Mouse (Mus musculus) lung, postnatal 0 days (tissue): ENCODE measurements around the gene Cyth3. TPM values are rescaled to one million over a fixed set of nuclear protein-coding genes. Genes with fewer than 3 reads are reported as not detected.
A peak's percentile ranks its signal among the peaks of the same experiment; 100 is the strongest.

Experiments
- ATAC-seq: fragments of 200-750 bp; cut with Nextera tagmentation; 2 replicates; pipeline ENCODE4 v1.8.0; 2017; ENCODE audit warnings: moderate library complexity
- DNase-seq: peaks from one replicate; pipeline ENCODE4 v3.0.0-alpha.2; 2016; ENCODE audit warnings: low spot score
- H3K27ac ChIP-seq: fragments of 300-500 bp; sonication (generic); 2 replicates; pipeline ENCODE4 v1.5.1; 2014; ENCODE audit warnings: antibody characterized with exemption, mild to moderate bottlenecking, low read length, mixed read lengths
- H3K27me3 ChIP-seq: fragments of 300-500 bp; sonication (generic); replicated peaks from 2 replicates; pipeline ENCODE4 v1.6.1; 2014; ENCODE audit warnings: low read length, mixed read lengths; ENCODE audit not compliant: insufficient read depth
- H3K36me3 ChIP-seq: fragments of 300-500 bp; sonication (generic); 2 replicates; pipeline ENCODE4 v1.6.1; 2014; ENCODE audit warnings: low read length, mixed read lengths; ENCODE audit not compliant: insufficient read depth
- H3K4me1 ChIP-seq: fragments of 300-500 bp; sonication (generic); 2 replicates; pipeline ENCODE4 v1.6.1; 2014; ENCODE audit warnings: antibody characterized with exemption, low read depth, low read length, mixed read lengths; ENCODE audit not compliant: insufficient read depth
- H3K4me2 ChIP-seq: fragments of 300-500 bp; sonication (generic); replicated peaks from 2 replicates; pipeline ENCODE4 v1.6.1; 2014; ENCODE audit warnings: low read depth, mild to moderate bottlenecking, low read length, moderate library complexity, mixed read lengths
- H3K4me3 ChIP-seq: fragments of 300-500 bp; sonication (generic); 2 replicates; pipeline ENCODE4 v1.5.1; 2014; ENCODE audit warnings: low read depth, low read length
- H3K9ac ChIP-seq: fragments of 300-500 bp; sonication (generic); replicated peaks from 2 replicates; pipeline ENCODE4 v1.6.1; 2014; ENCODE audit warnings: low read depth, mild to moderate bottlenecking
- H3K9me3 ChIP-seq: fragments of 300-500 bp; sonication (generic); 2 replicates; pipeline ENCODE4 v1.6.1; 2016; ENCODE audit warnings: low read length, mixed read lengths
- CTCF ChIP-seq: IDR thresholded peaks from 2 replicates; pipeline ENCODE4 v1.5.1; 2016; ENCODE audit warnings: antibody characterized with exemption, mild to moderate bottlenecking
- EP300 ChIP-seq: IDR thresholded peaks from 2 replicates; pipeline ENCODE4 v1.6.1; 2016; ENCODE audit warnings: antibody characterized with exemption, mild to moderate bottlenecking, control low read depth
- WGBS: fragments of 180-500 bp; shearing (Covaris S2); extraction: QIAGEN DNeasy Blood & Tissue Kit; methylation state at CpG from one replicate; pipeline ENCODE4 v1.1.7; 2014; 5-methylcytosine and 5-hydroxymethylcytosine counted together
- polyA plus RNA-seq: library from polyadenylated mRNA; unstranded; fragments of >200 nt; fragmentation: Nextera tagmentation; extraction: Ambion mirVana; gene quantifications from 2 replicates; pipeline ENCODE4 v1.2.1, GENCODE M21; 2015

Cyth3 gene
- polyA plus RNA-seq, 1 experiment from 2014 or later = 96.6 TPM

GRCm38 (mm10) chr5:143593563-143594146 is 28.6 kb upstream of the Cyth3 start:
- 70% methylated on average over 11 of the region's 11 CpGs for WGBS
- H3K27ac ChIP-seq = no peak overlapping the region
- ATAC-seq (no peak), DNase-seq (peak; percentile 32)
- no peak overlapping the region for H3K4me3 ChIP-seq
- H3K4me1 ChIP-seq = no peaks in the 10 kb centered on the region
- no peaks in the 10 kb centered on the region for H3K36me3 ChIP-seq
- TF ChIP-seq CTCF (no peak), EP300 (no peak)
- no peaks in the 10 kb centered on the region for H3K27me3 ChIP-seq
- no peaks in the 10 kb centered on the region for H3K9me3 ChIP-seq
- no peak overlapping the region for H3K4me2 ChIP-seq
- H3K9ac ChIP-seq = no peak overlapping the region

DNA sequence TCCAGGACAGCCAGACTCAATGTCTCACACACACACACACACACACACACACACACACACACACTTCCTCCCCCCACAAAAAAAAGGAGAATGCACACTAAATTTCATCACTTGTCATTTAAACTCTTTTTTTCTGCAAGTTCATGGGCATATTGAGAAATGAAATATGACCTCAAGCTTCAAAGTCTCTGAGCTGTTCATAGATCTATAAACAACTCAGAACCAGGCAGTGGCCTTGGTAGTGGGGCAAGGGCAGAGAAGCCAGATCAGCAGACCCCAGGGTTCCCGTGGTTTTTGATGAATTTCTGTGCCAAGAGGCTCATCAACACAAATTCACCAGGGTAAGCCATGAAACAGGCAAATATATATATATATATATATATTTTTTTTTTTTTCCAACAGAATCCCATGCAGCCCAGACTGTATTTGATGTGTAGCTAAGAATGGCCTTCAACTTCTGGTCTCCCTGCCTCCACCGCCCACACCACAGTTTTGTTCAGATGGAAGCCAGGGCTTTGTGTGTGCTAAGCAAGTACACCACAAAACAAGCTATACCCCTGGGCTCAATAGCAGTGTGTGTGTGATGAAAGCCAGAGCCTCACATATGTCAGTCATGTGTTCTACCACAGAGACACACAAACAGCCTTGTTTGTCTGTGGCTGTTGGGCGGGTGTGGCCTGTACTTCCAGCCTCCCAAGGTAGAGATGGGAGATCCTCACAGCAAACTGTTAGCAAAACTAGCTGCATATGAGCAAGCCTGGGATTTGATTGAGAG is 27.8 kb upstream of the Cyth3 start:
- Histone ChIP-seq H3K27me3 (no peaks in the 10 kb centered on the region), H3K27ac (no peak overlapping the region), H3K4me1 (no peaks in the 10 kb centered on the region), H3K9ac (no peak overlapping the region), H3K4me3 (no peak overlapping the region), H3K36me3 (no peaks in the 10 kb centered on the region), H3K9me3 (no peaks in the 10 kb centered on the region), H3K4me2 (no peak overlapping the region)
- WGBS = 78% methylated on average over 3 of the region's 3 CpGs
- DNase-seq = peak; percentile 22
- ATAC-seq = no peak
- TF ChIP-seq EP300 (no peak), CTCF (no peak)

DNA sequence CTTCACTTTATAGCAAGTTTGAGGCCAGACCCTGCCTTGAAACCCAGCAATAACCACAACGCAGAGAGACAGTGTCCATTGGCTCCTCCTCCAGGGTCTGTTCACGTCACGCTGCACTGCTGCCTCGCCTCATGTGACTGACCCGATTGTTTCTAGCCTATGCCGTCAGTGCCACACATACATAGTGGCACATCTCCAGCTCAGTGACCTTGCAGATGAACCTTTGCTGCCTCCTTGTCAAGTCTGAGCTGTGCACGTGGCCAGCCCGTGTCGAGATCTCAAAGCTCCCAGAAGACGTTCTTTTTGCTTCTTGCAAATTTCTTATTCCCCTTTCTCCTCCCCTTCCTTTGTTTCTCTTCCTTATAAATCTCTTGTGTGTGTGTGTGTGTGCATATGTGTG is 20.2 kb upstream of the Cyth3 start:
- Histone ChIP-seq H3K36me3 (no peaks in the 10 kb centered on the region), H3K27ac (no peak overlapping the region), H3K9ac (no peak overlapping the region), H3K9me3 (no peaks in the 10 kb centered on the region), H3K4me2 (no peak overlapping the region), H3K27me3 (no peaks in the 10 kb centered on the region), H3K4me3 (no peak overlapping the region), H3K4me1 (no peaks in the 10 kb centered on the region)
- no peak for DNase-seq
- TF ChIP-seq CTCF (no peak), EP300 (no peak)
- ATAC-seq = no peak
- 52% methylated on average over 10 of the region's 10 CpGs for WGBS

- ATAC-seq (no peak), DNase-seq (no peak)
- 75% methylated on average over 6 of the region's 7 CpGs for WGBS
Measured at GRCm38 (mm10) chr5:143604157-143604774, 18.0 kb upstream of the Cyth3 start.

GRCm38 (mm10) chr5:143606756-143607155 is 15.5 kb upstream of the Cyth3 start:
- no peak for TF ChIP-seq EP300
- no peak for TF ChIP-seq CTCF
- no peaks in the 10 kb centered on the region for H3K4me1 ChIP-seq
- 85% methylated on average over 10 of the region's 10 CpGs for WGBS
- no peak overlapping the region for H3K4me2 ChIP-seq
- no peak overlapping the region for H3K27ac ChIP-seq
- no peaks in the 10 kb centered on the region for H3K9me3 ChIP-seq
- DNase-seq (no peak), ATAC-seq (no peak)
- no peak overlapping the region for H3K4me3 ChIP-seq
- no peaks in the 10 kb centered on the region for H3K36me3 ChIP-seq
- no peaks in the 10 kb centered on the region for H3K27me3 ChIP-seq
- no peak overlapping the region for H3K9ac ChIP-seq

More at GRCm38 (mm10) chr5:143604157-143604774, 18.0 kb upstream of the Cyth3 start:
- Histone ChIP-seq H3K36me3 (no peaks in the 10 kb centered on the region), H3K27ac (no peak overlapping the region), H3K4me1 (no peaks in the 10 kb centered on the region), H3K9ac (no peak overlapping the region), H3K27me3 (no peaks in the 10 kb centered on the region), H3K4me2 (no peak overlapping the region), H3K9me3 (no peaks in the 10 kb centered on the region), H3K4me3 (no peak overlapping the region)
- TF ChIP-seq EP300 (no peak), CTCF (no peak)

DNA sequence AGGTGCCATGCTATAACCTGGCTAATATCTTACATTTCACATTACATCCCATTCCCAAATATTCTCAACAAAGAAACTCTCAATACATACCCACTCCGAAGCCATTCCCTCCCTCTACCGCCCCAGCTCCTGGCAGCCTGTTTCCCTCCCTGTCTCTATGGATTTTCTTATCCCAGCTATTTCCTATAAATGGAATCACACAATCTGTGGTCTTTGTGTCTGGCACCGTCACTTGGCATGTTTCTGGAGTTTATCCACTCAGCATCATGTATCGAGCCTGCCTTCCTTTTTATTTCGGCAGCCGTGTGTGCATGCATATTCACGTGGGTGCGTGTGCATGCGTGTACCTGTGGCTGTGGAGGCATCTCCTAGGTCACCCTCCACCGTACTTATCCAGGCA is 14.1 kb upstream of the Cyth3 start:
- H3K4me3 ChIP-seq = no peak overlapping the region
- H3K27ac ChIP-seq = no peak overlapping the region
- no peak overlapping the region for H3K4me2 ChIP-seq
- H3K9me3 ChIP-seq = no peaks in the 10 kb centered on the region
- DNase-seq = no peak
- TF ChIP-seq CTCF (no peak), EP300 (no peak)
- no peak for ATAC-seq
- H3K4me1 ChIP-seq = no peaks in the 10 kb centered on the region
- H3K27me3 ChIP-seq = no peaks in the 10 kb centered on the region
- WGBS = 90% methylated on average over 10 of the region's 10 CpGs
- no peaks in the 10 kb centered on the region for H3K36me3 ChIP-seq
- no peak overlapping the region for H3K9ac ChIP-seq
